Mouse (Mus musculus) midbrain, postnatal 0 days (tissue): Measurements from ENCODE around the gene Psenen. TPM values are rescaled to one million over a fixed set of nuclear protein-coding genes. Genes with fewer than 3 reads are reported as not detected.

Source experiments
- ATAC-seq: fragments of 200-750 bp; cut with Nextera tagmentation; 2 replicates; pipeline ENCODE4 v1.8.0; 2017; ENCODE audit warnings: moderate number of reproducible peaks, mild to moderate bottlenecking, moderate TSS enrichment, moderate library complexity; ENCODE audit not compliant: low FRiP score
- DNase-seq: peaks from one replicate; pipeline ENCODE4 v3.0.0-alpha.2; 2015; ENCODE audit warnings: low spot score
- H3K27ac ChIP-seq: fragments of 300-500 bp; sonication (generic); 2 replicates; pipeline ENCODE4 v1.5.1; 2014; ENCODE audit warnings: low read depth, mild to moderate bottlenecking, low read length, mixed read lengths
- H3K27me3 ChIP-seq: fragments of 300-500 bp; sonication (generic); 2 replicates; pipeline ENCODE4 v1.6.1; 2014; ENCODE audit warnings: low read length, control low read depth, mixed read lengths; ENCODE audit not compliant: insufficient read depth
- H3K36me3 ChIP-seq: fragments of 300-500 bp; sonication (generic); 2 replicates; pipeline ENCODE4 v1.6.1; 2014; ENCODE audit warnings: low read length, control low read depth, mixed read lengths; ENCODE audit not compliant: insufficient read depth
- H3K4me1 ChIP-seq: fragments of 300-500 bp; sonication (generic); 2 replicates; pipeline ENCODE4 v1.6.1; 2014; ENCODE audit warnings: mild to moderate bottlenecking, control low read depth, antibody characterized with exemption, low read length, mixed read lengths; ENCODE audit not compliant: insufficient read depth
- H3K4me2 ChIP-seq: fragments of 300-500 bp; sonication (generic); 2 replicates; pipeline ENCODE4 v1.6.1; 2014; ENCODE audit warnings: low read depth, mild to moderate bottlenecking, low read length, mixed read lengths; ENCODE audit not compliant: poor library complexity, severe bottlenecking
- H3K4me3 ChIP-seq: fragments of 300-500 bp; sonication (generic); 2 replicates; pipeline ENCODE4 v1.5.1; 2014; ENCODE audit warnings: low read depth, mild to moderate bottlenecking, low read length, moderate library complexity
- H3K9ac ChIP-seq: fragments of 300-500 bp; sonication (generic); replicated peaks from 2 replicates; pipeline ENCODE4 v1.6.1; 2014; ENCODE audit warnings: mild to moderate bottlenecking, low read length, moderate library complexity, mixed read lengths; ENCODE audit not compliant: poor library complexity, severe bottlenecking
- H3K9me3 ChIP-seq: fragments of 300-500 bp; sonication (generic); 2 replicates; pipeline ENCODE4 v1.6.1; 2016; ENCODE audit warnings: low read length, control low read depth
- CTCF ChIP-seq: IDR thresholded peaks from 2 replicates; pipeline ENCODE4 v1.5.1; 2016; ENCODE audit warnings: antibody characterized with exemption, mild to moderate bottlenecking
- WGBS: fragments of 180-500 bp; shearing (Covaris S2); extraction: QIAGEN DNeasy Blood & Tissue Kit; methylation state at CpG from one replicate; pipeline ENCODE4 v1.1.7; 2014; 5-methylcytosine and 5-hydroxymethylcytosine counted together
- polyA plus RNA-seq: library from polyadenylated mRNA; unstranded; fragments of >200 nt; fragmentation: Nextera tagmentation; extraction: Ambion mirVana; gene quantifications from 2 replicates; pipeline ENCODE4 v1.2.1, GENCODE M21; 2015
- total RNA-seq: library from RNA; depleted of rRNA; stranded (reverse); fragments of >200 nt; gene quantifications from 2 replicates; pipeline ENCODE4 v1.2.3, GENCODE M21; 2014

Gene Psenen
- total and polyA plus RNA-seq, 2 experiments from 2014 or later: 133 to 135 TPM

GRCm38 (mm10) chr7:30567555-30567954 lies 4.1 kb upstream of the Psenen start:
- H3K36me3 ChIP-seq: peaks cover 61% of the 10 kb centered on the region

DNA sequence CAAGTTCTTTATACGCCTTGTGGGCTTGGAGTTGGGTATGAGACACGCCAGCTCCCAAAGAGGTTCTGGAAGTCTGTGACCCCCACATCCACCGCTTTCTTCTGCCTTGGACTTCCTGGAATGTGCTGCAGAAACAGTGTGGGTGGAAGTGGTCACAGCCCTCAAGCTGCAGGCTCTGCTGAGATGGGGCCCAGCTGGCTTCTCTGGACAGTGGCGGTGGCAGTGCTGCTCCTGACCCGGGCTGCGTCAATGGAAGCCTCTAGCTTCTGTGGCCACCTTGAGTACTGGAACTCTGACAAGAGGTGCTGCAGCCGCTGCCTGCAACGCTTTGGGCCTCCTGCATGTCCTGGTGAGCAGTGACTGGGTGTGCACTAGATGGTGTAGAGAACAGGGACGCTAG lies 2.6 kb upstream of the Psenen start:
- no peak for ATAC-seq
- Histone ChIP-seq H3K36me3 (peaks cover 50% of the 10 kb centered on the region), H3K9me3 (no peaks in the 10 kb centered on the region), H3K9ac (no peak overlapping the region), H3K4me1 (no peaks in the 10 kb centered on the region), H3K4me2 (no peak overlapping the region), H3K4me3 (no peak overlapping the region), H3K27ac (no peak overlapping the region), H3K27me3 (no peaks in the 10 kb centered on the region)
- no peak for DNase-seq
- 90% methylated on average over 9 of the region's 9 CpGs for WGBS
- no peak for TF ChIP-seq CTCF

More at GRCm38 (mm10) chr7:30567555-30567954, 4.1 kb upstream of the Psenen start:
- H3K4me2 ChIP-seq: no peak overlapping the region
- no peak for TF ChIP-seq CTCF
- DNase-seq: no peak
- ATAC-seq: no peak
- no peak overlapping the region for H3K27ac ChIP-seq
- no peaks in the 10 kb centered on the region for H3K9me3 ChIP-seq
- 92% methylated on average over 11 of the region's 11 CpGs for WGBS
- no peaks in the 10 kb centered on the region for H3K4me1 ChIP-seq
- no peak overlapping the region for H3K9ac ChIP-seq
- no peak overlapping the region for H3K4me3 ChIP-seq
- H3K27me3 ChIP-seq: no peaks in the 10 kb centered on the region

- ATAC-seq (no peak), DNase-seq (no peak)
- Histone ChIP-seq H3K9ac (no peak within 1 kb of the TSS), H3K4me3 (no peak within 1 kb of the TSS), H3K4me1 (no peaks in the 10 kb centered on the region), H3K4me2 (no peak within 1 kb of the TSS; the same call in 1 of the 2 replicates), H3K36me3 (peaks cover 41% of the 10 kb centered on the region), H3K27me3 (no peaks in the 10 kb centered on the region), H3K27ac (no peak within 1 kb of the TSS), H3K9me3 (no peaks in the 10 kb centered on the region)
- no peak for TF ChIP-seq CTCF
- WGBS: 95% methylated on average over 12 of the region's 12 CpGs
Observed at GRCm38 (mm10) chr7:30564970-30565571, 1.6 kb upstream of the Psenen start, which contains the start of gene Igflr1. Igflr1 (plus strand) TSS chr7:30565427.

- Histone ChIP-seq H3K27me3 (no peaks in the 10 kb centered on the region), H3K4me2 (peak overlapping the region; percentile 78), H3K4me1 (no peaks in the 10 kb centered on the region), H3K9me3 (no peaks in the 10 kb centered on the region), H3K27ac (peak overlapping the region; percentile 86), H3K36me3 (peaks cover 29% of the 10 kb centered on the region), H3K9ac (peak overlapping the region; percentile 75), H3K4me3 (peak overlapping the region; percentile 63)
- ATAC-seq (no peak), DNase-seq (no peak)
- TF ChIP-seq CTCF: 0 out of 2 replicates have a peak, but pooled peaks have one; percentile 1
- 25% methylated on average over 6 of the region's 6 CpGs for WGBS
Observed at GRCm38 (mm10) chr7:30563906-30564280, 466 bp upstream of the Psenen start.

GRCm38 (mm10) chr7:30562526-30563116 lies 806 bp downstream of the Psenen start:
- 1% methylated on average over 27 of the region's 27 CpGs for WGBS
- peak; percentile 21 for DNase-seq
- Histone ChIP-seq H3K4me1 (no peaks in the 10 kb centered on the region), H3K4me2 (peak overlapping the region; percentile 79), H3K9ac (peak overlapping the region; percentile 55), H3K36me3 (peaks cover 19% of the 10 kb centered on the region), H3K4me3 (peak overlapping the region; percentile 63), H3K27ac (0 out of 2 replicates have a peak overlapping the region, but pooled peaks have one; percentile 18), H3K9me3 (no peaks in the 10 kb centered on the region), H3K27me3 (no peaks in the 10 kb centered on the region)
- ATAC-seq: 0 out of 2 replicates have a peak, but pooled peaks have one; percentile 0
- no peak for TF ChIP-seq CTCF

DNA sequence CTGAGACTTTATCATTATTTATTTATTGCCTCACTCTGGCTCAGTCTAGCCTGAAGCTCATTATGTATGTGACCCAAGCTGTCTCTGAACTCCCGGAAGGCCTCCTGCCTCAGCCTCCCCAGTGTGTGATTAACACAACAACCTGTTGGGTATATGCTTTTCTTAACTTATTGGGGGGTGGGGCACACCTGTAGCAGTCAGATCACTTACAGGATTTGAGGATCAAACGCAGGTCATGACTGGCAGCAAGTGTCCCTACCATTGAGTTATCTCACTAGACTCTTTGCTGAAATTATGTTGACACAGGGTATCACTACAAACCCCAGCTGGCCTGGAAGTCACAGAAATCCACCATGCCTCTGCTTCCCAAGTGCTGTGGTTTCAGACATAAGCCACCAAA lies 3.1 kb downstream of the Psenen start:
- Histone ChIP-seq H3K27ac (no peak overlapping the region), H3K36me3 (peaks cover 14% of the 10 kb centered on the region), H3K4me3 (no peak overlapping the region), H3K4me1 (no peaks in the 10 kb centered on the region), H3K9ac (no peak overlapping the region), H3K4me2 (peak overlapping the region; percentile 92; the same call in 1 of the 2 replicates), H3K27me3 (no peaks in the 10 kb centered on the region), H3K9me3 (no peaks in the 10 kb centered on the region)
- WGBS: 54% methylated on average over 2 of the region's 2 CpGs
- ATAC-seq: no peak
- no peak for DNase-seq
- no peak for TF ChIP-seq CTCF
